Mouse (Mus musculus) kidney, embryonic 14.5 days (tissue): Measurements from ENCODE around the gene Atf7. TPM values are rescaled to one million over a fixed set of nuclear protein-coding genes. Genes with fewer than 3 reads are reported as not detected.
"Not testable (repeated sequence)": the region's sequence is repeated elsewhere in the genome, so short reads cannot be mapped to it uniquely, and the experiment has no call there.

ENCODE experiments used
- ATAC-seq: fragments of 200-750 bp; cut with Nextera tagmentation; 2 replicates; pipeline ENCODE4 v1.8.0; 2017; ENCODE audit warnings: moderate number of reproducible peaks, mild to moderate bottlenecking, moderate TSS enrichment, moderate library complexity; ENCODE audit not compliant: low FRiP score, low TSS enrichment
- H3K27ac ChIP-seq: fragments of 300-500 bp; sonication (generic); 2 replicates; pipeline ENCODE4 v1.5.1; 2014; ENCODE audit warnings: low read depth, mild to moderate bottlenecking, low read length, moderate library complexity, mixed read lengths
- H3K27me3 ChIP-seq: fragments of 300-500 bp; sonication (generic); 2 replicates; pipeline ENCODE4 v1.6.1; 2014; ENCODE audit warnings: mild to moderate bottlenecking, low read length; ENCODE audit not compliant: control insufficient read depth, insufficient read depth
- H3K36me3 ChIP-seq: fragments of 300-500 bp; sonication (generic); 2 replicates; pipeline ENCODE4 v1.6.1; 2014; ENCODE audit warnings: low read length, mixed read lengths; ENCODE audit not compliant: control insufficient read depth, insufficient read depth
- H3K4me1 ChIP-seq: fragments of 300-500 bp; sonication (generic); 2 replicates; pipeline ENCODE4 v1.6.1; 2014; ENCODE audit warnings: low read length, mixed read lengths; ENCODE audit not compliant: control insufficient read depth, insufficient read depth
- H3K4me2 ChIP-seq: fragments of 300-500 bp; sonication (generic); replicated peaks from 2 replicates; pipeline ENCODE4 v1.6.1; 2014; ENCODE audit warnings: low read depth, mild to moderate bottlenecking, low read length
- H3K4me3 ChIP-seq: fragments of 300-500 bp; sonication (generic); 2 replicates; pipeline ENCODE4 v1.5.1; 2014; ENCODE audit warnings: mild to moderate bottlenecking, low read length
- H3K9ac ChIP-seq: fragments of 300-500 bp; sonication (generic); 2 replicates; pipeline ENCODE4 v1.6.1; 2014; ENCODE audit warnings: low read depth, mild to moderate bottlenecking, low read length, moderate library complexity
- H3K9me3 ChIP-seq: fragments of 300-500 bp; sonication (generic); 2 replicates; pipeline ENCODE4 v1.6.1; 2016; ENCODE audit warnings: low read length; ENCODE audit not compliant: control insufficient read depth
- WGBS: fragments of 180-500 bp; shearing (Covaris S2); extraction: QIAGEN DNeasy Blood & Tissue Kit; methylation state at CpG from one replicate; pipeline ENCODE4 v1.1.7; 2014; 5-methylcytosine and 5-hydroxymethylcytosine counted together
- polyA plus RNA-seq: library from polyadenylated mRNA; unstranded; fragments of >200 nt; fragmentation: Nextera tagmentation; extraction: Ambion mirVana; gene quantifications from 2 replicates; pipeline ENCODE4 v1.2.1, GENCODE M21; 2014

Gene Atf7
- polyA plus RNA-seq, 1 experiment from 2014 or later = 30.5 TPM

DNA sequence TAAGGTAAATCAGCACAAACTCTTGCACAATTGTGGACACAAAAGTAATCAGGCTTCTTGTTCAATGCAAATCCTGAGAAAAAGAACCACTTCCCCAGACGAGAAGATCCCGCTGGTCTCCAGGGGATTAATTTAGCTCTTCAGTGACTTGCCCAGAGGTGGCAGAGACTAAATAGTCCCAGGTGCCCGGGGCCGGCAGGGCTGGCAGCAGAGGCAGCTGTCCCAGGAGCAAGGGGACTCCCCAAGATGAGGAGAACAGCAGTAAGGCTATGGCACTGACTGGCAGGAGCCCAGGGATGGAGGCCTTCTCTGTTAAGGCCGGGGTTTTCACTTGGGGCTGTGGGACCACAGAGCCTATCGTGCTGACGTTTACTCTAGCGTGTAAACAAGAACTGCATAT, 38.6 kb upstream of the Atf7 start:
- peaks cover 84% of the 10 kb centered on the region for H3K36me3 ChIP-seq
- no peak overlapping the region for H3K4me3 ChIP-seq
- WGBS = 90% methylated on average over 8 of the region's 8 CpGs
- no peak overlapping the region for H3K9ac ChIP-seq
- no peak overlapping the region for H3K4me2 ChIP-seq
- no peak overlapping the region for H3K27ac ChIP-seq
- H3K27me3 ChIP-seq = no peaks in the 10 kb centered on the region
- ATAC-seq = no peak
- H3K9me3 ChIP-seq = no peaks in the 10 kb centered on the region
- H3K4me1 ChIP-seq = no peaks in the 10 kb centered on the region

- H3K27me3 ChIP-seq, H3K4me2 ChIP-seq, H3K27ac ChIP-seq, H3K9me3 ChIP-seq, H3K4me3 ChIP-seq, H3K9ac ChIP-seq, ATAC-seq, H3K4me1 ChIP-seq: not testable (repeated sequence)
- H3K36me3 ChIP-seq = peaks cover 74% of the 10 kb centered on the region
- no CpG with 5 or more reads among the region's 2 CpGs for WGBS
Observed at GRCm38 (mm10) chr15:102662601-102663000, 37.3 kb upstream of the Atf7 start.

DNA sequence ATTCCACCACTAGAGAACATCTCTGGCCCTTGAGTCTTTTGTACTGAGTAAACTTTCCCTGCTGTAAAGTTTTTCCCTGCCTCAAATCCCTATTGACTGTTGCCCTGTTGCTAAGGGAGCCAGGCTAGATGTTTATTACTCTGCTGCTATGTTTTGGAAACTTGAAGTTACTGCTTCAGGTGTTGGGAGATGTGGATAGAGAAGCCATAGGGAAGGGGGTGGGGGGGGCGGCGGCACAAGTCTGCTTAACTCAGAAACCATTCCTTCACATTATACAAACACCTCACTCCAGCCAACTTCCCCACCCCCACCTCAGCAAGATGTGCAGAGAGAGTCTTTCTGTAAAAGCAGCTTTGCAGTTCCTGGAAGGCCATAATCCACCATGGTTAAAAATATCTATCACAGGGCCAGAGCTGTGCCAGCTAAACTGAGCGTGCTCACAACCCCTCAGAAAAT, 32.7 kb upstream of the Atf7 start:
- Histone ChIP-seq H3K4me3 (no peak overlapping the region), H3K27ac (peak overlapping the region; percentile 83; the same call in 1 of the 2 replicates), H3K4me1 (peaks cover 12% of the 10 kb centered on the region; the same call in 1 of the 2 replicates), H3K36me3 (peaks cover 28% of the 10 kb centered on the region), H3K27me3 (no peaks in the 10 kb centered on the region), H3K4me2 (no peak overlapping the region), H3K9ac (no peak overlapping the region), H3K9me3 (no peaks in the 10 kb centered on the region)
- 72% methylated on average over 3 of the region's 3 CpGs for WGBS
- no peak for ATAC-seq

DNA sequence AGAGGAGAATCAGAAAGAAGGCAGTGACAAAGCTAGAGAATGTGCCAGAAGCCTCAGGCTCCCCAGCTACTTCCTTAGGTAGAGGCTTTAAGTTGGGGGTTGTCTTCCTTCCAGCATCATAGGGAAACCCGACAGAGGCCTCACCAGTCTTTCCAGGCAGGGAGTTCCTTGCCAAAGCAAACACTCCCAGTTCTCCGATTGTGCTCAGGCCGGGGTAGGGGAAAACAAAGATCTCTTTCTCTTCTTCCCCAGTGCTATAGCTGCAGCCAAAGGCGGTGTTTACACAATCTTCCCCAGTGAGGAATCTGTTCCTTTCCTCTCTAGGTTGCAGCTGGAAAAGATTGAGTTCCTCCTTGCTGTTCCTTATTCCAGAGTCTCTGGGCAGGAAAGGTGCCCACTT, 31.4 kb upstream of the Atf7 start:
- Histone ChIP-seq H3K27ac (peak overlapping the region; percentile 83), H3K27me3 (no peaks in the 10 kb centered on the region), H3K4me2 (no peak overlapping the region), H3K9ac (no peak overlapping the region; the same call in 1 of the 2 replicates), H3K4me1 (peaks cover 12% of the 10 kb centered on the region; the same call in 1 of the 2 replicates), H3K4me3 (no peak overlapping the region), H3K9me3 (no peaks in the 10 kb centered on the region), H3K36me3 (peaks cover 16% of the 10 kb centered on the region)
- peak; percentile 24; the same call in 1 of the 2 replicates for ATAC-seq
- WGBS = 30% methylated on average over 4 of the region's 4 CpGs

GRCm38 (mm10) chr15:102651928-102652660, 26.8 kb upstream of the Atf7 start:
- not testable (repeated sequence) for ATAC-seq, H3K4me1 ChIP-seq

GRCm38 (mm10) chr15:102651107-102651506, 25.8 kb upstream of the Atf7 start:
- no peaks in the 10 kb centered on the region for H3K27me3 ChIP-seq
- no peak overlapping the region for H3K27ac ChIP-seq
- no peak overlapping the region for H3K4me3 ChIP-seq
- 63% methylated on average over 3 of the region's 3 CpGs for WGBS
- 0 out of 2 replicates have a peak, but pooled peaks cover 1% of the 10 kb centered on the region for H3K4me1 ChIP-seq
- H3K36me3 ChIP-seq = no peaks in the 10 kb centered on the region
- no peaks in the 10 kb centered on the region for H3K9me3 ChIP-seq
- H3K4me2 ChIP-seq = no peak overlapping the region
- no peak for ATAC-seq
- H3K9ac ChIP-seq = no peak overlapping the region

More at GRCm38 (mm10) chr15:102651928-102652660, 26.8 kb upstream of the Atf7 start:
- H3K27ac ChIP-seq, H3K9ac ChIP-seq, H3K4me3 ChIP-seq, H3K9me3 ChIP-seq, H3K27me3 ChIP-seq, H3K36me3 ChIP-seq, H3K4me2 ChIP-seq: not testable (repeated sequence)
- WGBS = 83% methylated on average over 8 of the region's 9 CpGs

DNA sequence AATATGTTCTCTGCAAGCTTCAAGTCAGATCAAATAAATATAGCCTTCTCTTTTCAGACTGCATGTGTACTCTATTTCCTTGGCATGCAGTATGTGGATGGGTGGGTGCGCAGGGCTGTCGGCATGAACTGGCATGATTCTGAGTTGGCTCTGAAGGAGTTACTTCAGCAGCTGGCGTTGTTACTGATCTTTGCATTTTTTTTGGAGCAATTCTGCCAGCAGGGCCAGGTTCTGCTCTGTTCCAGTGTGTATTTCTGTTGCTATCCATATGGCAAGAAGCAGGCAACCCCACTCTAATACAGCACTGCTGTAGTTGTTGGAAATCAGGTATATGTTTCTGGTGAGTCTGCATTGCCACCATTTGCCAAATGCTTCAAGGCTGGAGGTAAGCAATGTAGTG, 10.6 kb upstream of the Atf7 start:
- no peaks in the 10 kb centered on the region for H3K27me3 ChIP-seq
- H3K4me3 ChIP-seq = no peak overlapping the region
- H3K4me2 ChIP-seq = no peak overlapping the region
- no peak overlapping the region for H3K9ac ChIP-seq
- H3K9me3 ChIP-seq = peaks cover 3% of the 10 kb centered on the region; the same call in 1 of the 2 replicates
- WGBS = 84% methylated on average over 3 of the region's 3 CpGs
- no peak for ATAC-seq
- H3K36me3 ChIP-seq = no peaks in the 10 kb centered on the region
- H3K4me1 ChIP-seq = no peaks in the 10 kb centered on the region
- H3K27ac ChIP-seq = no peak overlapping the region

DNA sequence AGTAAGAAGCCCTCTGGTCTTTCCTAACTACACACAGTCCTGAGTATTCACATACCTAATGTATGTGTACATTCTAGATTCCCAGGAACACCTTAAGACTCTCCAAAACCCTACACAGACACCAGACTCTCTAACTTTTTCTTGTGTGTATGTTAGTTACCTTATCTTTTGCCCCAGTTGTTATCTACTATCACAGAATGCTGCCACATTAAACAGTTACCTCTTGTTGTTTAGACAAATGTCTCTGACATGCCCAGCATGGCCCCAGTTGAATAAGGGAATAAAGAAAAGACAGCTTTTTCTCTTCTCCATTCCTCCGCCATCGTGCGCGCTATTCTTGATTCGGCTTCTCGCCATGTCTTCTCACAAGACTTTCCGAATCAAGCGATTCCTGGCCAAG, 9.4 kb upstream of the Atf7 start:
- 94% methylated on average over 8 of the region's 8 CpGs for WGBS
- Histone ChIP-seq H3K4me3 (no peak overlapping the region), H3K36me3 (no peaks in the 10 kb centered on the region), H3K27ac (no peak overlapping the region), H3K9me3 (peaks cover 3% of the 10 kb centered on the region; the same call in 1 of the 2 replicates), H3K4me2 (no peak overlapping the region), H3K27me3 (no peaks in the 10 kb centered on the region), H3K9ac (no peak overlapping the region), H3K4me1 (no peaks in the 10 kb centered on the region)
- no peak for ATAC-seq

GRCm38 (mm10) chr15:102625687-102626055, 407 bp upstream of the Atf7 start:
- peak overlapping the region; percentile 60 for H3K9ac ChIP-seq
- H3K4me2 ChIP-seq = peak overlapping the region; percentile 61
- no peaks in the 10 kb centered on the region for H3K27me3 ChIP-seq
- H3K36me3 ChIP-seq = no peaks in the 10 kb centered on the region
- WGBS = under 1% methylated on average over 18 of the region's 18 CpGs
- H3K9me3 ChIP-seq = no peaks in the 10 kb centered on the region
- peak overlapping the region; percentile 53 for H3K4me3 ChIP-seq
- H3K4me1 ChIP-seq = peaks cover 18% of the 10 kb centered on the region; the same call in 1 of the 2 replicates
- H3K27ac ChIP-seq = peak overlapping the region; percentile 88
- no peak; the same call in 1 of the 2 replicates for ATAC-seq
